Mouse (Mus musculus) limb, embryonic 10.5 days (tissue): ENCODE results near the gene D930020B18Rik. TPM values are rescaled to one million over a fixed set of nuclear protein-coding genes. Genes with fewer than 3 reads are reported as not detected.

ENCODE experiments used
- DNase-seq: peaks from one replicate; pipeline ENCODE4 v3.0.0-alpha.2; 2017; ENCODE audit warnings: low spot score
- H3K27ac ChIP-seq: fragments of 300-500 bp; sonication (generic); 2 replicates; pipeline ENCODE4 v1.5.1; 2016; ENCODE audit warnings: mild to moderate bottlenecking
- H3K27me3 ChIP-seq: fragments of 300-500 bp; sonication (generic); 2 replicates; pipeline ENCODE4 v1.6.1; 2016; ENCODE audit warnings: low read depth, mild to moderate bottlenecking; ENCODE audit not compliant: poor library complexity, severe bottlenecking
- H3K36me3 ChIP-seq: fragments of 300-500 bp; sonication (generic); 2 replicates; pipeline ENCODE4 v1.6.1; 2016; ENCODE audit warnings: mild to moderate bottlenecking, moderate library complexity
- H3K4me1 ChIP-seq: fragments of 300-500 bp; sonication (generic); 2 replicates; pipeline ENCODE4 v1.6.1; 2016
- H3K4me3 ChIP-seq: fragments of 300-500 bp; sonication (generic); 2 replicates; pipeline ENCODE4 v1.5.1; 2016; ENCODE audit warnings: mild to moderate bottlenecking, moderate library complexity
- H3K9me3 ChIP-seq: fragments of 300-500 bp; sonication (generic); replicated peaks from 2 replicates; pipeline ENCODE4 v1.6.1; 2016; ENCODE audit warnings: mild to moderate bottlenecking
- WGBS: fragments of 180-500 bp; shearing (Covaris S2); methylation state at CpG from one replicate; pipeline ENCODE4 v1.1.7; 2016; 5-methylcytosine and 5-hydroxymethylcytosine counted together
- polyA plus RNA-seq: library from polyadenylated mRNA; unstranded; fragments of >200 nt; fragmentation: Nextera tagmentation; extraction: Ambion mirVana; gene quantifications from 2 replicates; pipeline ENCODE4 v1.2.1, GENCODE M21; 2016

D930020B18Rik gene
- polyA plus RNA-seq, 1 experiment from 2014 or later = 0.53 TPM

- Histone ChIP-seq H3K9me3 (no peaks in the 10 kb centered on the region), H3K4me1 (peaks cover 15% of the 10 kb centered on the region), H3K27ac (peak overlapping the region; percentile 95), H3K4me3 (peak overlapping the region; percentile 92), H3K27me3 (no peaks in the 10 kb centered on the region), H3K36me3 (peaks cover 32% of the 10 kb centered on the region)
- WGBS = 35% methylated on average over 9 of the region's 9 CpGs
- no peak for DNase-seq
Observed at GRCm38 (mm10) chr10:121625006-121625405, 16.4 kb upstream of the D930020B18Rik start.

GRCm38 (mm10) chr10:121625407-121626185 lies 15.8 kb upstream of the D930020B18Rik start:
- under 1% methylated on average over 39 of the region's 41 CpGs for WGBS
- no peak for DNase-seq

GRCm38 (mm10) chr10:121626186-121626882 lies 15.1 kb upstream of the D930020B18Rik start, which contains the start of gene Xpot:
Xpot (minus strand) TSS chr10:121626332.
- Histone ChIP-seq H3K4me1 (peaks cover 15% of the 10 kb centered on the region), H3K36me3 (peaks cover 18% of the 10 kb centered on the region), H3K27me3 (no peaks in the 10 kb centered on the region), H3K9me3 (no peaks in the 10 kb centered on the region), H3K4me3 (peak within 1 kb of the TSS; percentile 92), H3K27ac (peak within 1 kb of the TSS; percentile 95)
- WGBS = under 1% methylated on average over 69 of the region's 70 CpGs
- peak; percentile 99 for DNase-seq

More at GRCm38 (mm10) chr10:121625407-121626185, 15.8 kb upstream of the D930020B18Rik start:
- Histone ChIP-seq H3K27ac (peak overlapping the region; percentile 95), H3K27me3 (no peaks in the 10 kb centered on the region), H3K4me1 (peaks cover 15% of the 10 kb centered on the region), H3K4me3 (peak overlapping the region; percentile 92), H3K9me3 (no peaks in the 10 kb centered on the region), H3K36me3 (peaks cover 26% of the 10 kb centered on the region)

- no peak overlapping the region for H3K4me3 ChIP-seq
- 91% methylated on average over 10 of the region's 10 CpGs for WGBS
Observed at GRCm38 (mm10) chr10:121627216-121627852, 14.1 kb upstream of the D930020B18Rik start.

GRCm38 (mm10) chr10:121628561-121629040 lies 12.8 kb upstream of the D930020B18Rik start:
- no peak for DNase-seq
- Histone ChIP-seq H3K27ac (no peak overlapping the region), H3K9me3 (no peaks in the 10 kb centered on the region), H3K36me3 (no peaks in the 10 kb centered on the region), H3K27me3 (no peaks in the 10 kb centered on the region), H3K4me1 (peaks cover 15% of the 10 kb centered on the region), H3K4me3 (no peak overlapping the region)
- WGBS = 89% methylated on average over 6 of the region's 6 CpGs

More at GRCm38 (mm10) chr10:121627216-121627852, 14.1 kb upstream of the D930020B18Rik start:
- H3K4me1 ChIP-seq = peaks cover 15% of the 10 kb centered on the region
- H3K27me3 ChIP-seq = no peaks in the 10 kb centered on the region
- peaks cover 8% of the 10 kb centered on the region for H3K36me3 ChIP-seq
- no peak for DNase-seq
- H3K9me3 ChIP-seq = no peaks in the 10 kb centered on the region
- H3K27ac ChIP-seq = no peak overlapping the region

GRCm38 (mm10) chr10:121634159-121634558 lies 7.2 kb upstream of the D930020B18Rik start:
- H3K9me3 ChIP-seq = no peaks in the 10 kb centered on the region
- no peaks in the 10 kb centered on the region for H3K4me1 ChIP-seq
- no peaks in the 10 kb centered on the region for H3K27me3 ChIP-seq
- no peak overlapping the region for H3K4me3 ChIP-seq
- H3K36me3 ChIP-seq = no peaks in the 10 kb centered on the region
- 65% methylated on average over 1 of the region's 1 CpGs for WGBS
- no peak for DNase-seq
- H3K27ac ChIP-seq = no peak overlapping the region

GRCm38 (mm10) chr10:121636276-121636675 lies 5.1 kb upstream of the D930020B18Rik start:
- Histone ChIP-seq H3K4me1 (peaks cover 6% of the 10 kb centered on the region), H3K9me3 (no peaks in the 10 kb centered on the region), H3K4me3 (no peak overlapping the region), H3K27ac (no peak overlapping the region), H3K36me3 (no peaks in the 10 kb centered on the region), H3K27me3 (peaks cover 17% of the 10 kb centered on the region)
- DNase-seq = no peak
- 87% methylated on average over 6 of the region's 6 CpGs for WGBS

GRCm38 (mm10) chr10:121639573-121639972 lies 1.8 kb upstream of the D930020B18Rik start:
- Histone ChIP-seq H3K36me3 (no peaks in the 10 kb centered on the region), H3K27ac (no peak overlapping the region), H3K4me3 (no peak overlapping the region), H3K27me3 (peaks cover 47% of the 10 kb centered on the region), H3K4me1 (peaks cover 20% of the 10 kb centered on the region), H3K9me3 (no peaks in the 10 kb centered on the region)
- DNase-seq = no peak
- WGBS = 88% methylated on average over 5 of the region's 5 CpGs

GRCm38 (mm10) chr10:121640150-121640930 lies 1.0 kb upstream of the D930020B18Rik start:
- Histone ChIP-seq H3K27me3 (peaks cover 54% of the 10 kb centered on the region), H3K4me3 (peak overlapping the region; percentile 69; the same call in 1 of the 2 replicates)
- 61% methylated on average over 6 of the region's 6 CpGs for WGBS

GRCm38 (mm10) chr10:121640944-121641271 lies 480 bp upstream of the D930020B18Rik start:
- DNase-seq = peak; percentile 58
- Histone ChIP-seq H3K9me3 (no peaks in the 10 kb centered on the region), H3K4me3 (peak overlapping the region; percentile 69), H3K36me3 (no peaks in the 10 kb centered on the region), H3K4me1 (peaks cover 20% of the 10 kb centered on the region), H3K27ac (peak overlapping the region; percentile 59; the same call in 1 of the 2 replicates), H3K27me3 (peaks cover 54% of the 10 kb centered on the region)
- 18% methylated on average over 10 of the region's 10 CpGs for WGBS

More at GRCm38 (mm10) chr10:121640150-121640930, 1.0 kb upstream of the D930020B18Rik start:
- Histone ChIP-seq H3K9me3 (no peaks in the 10 kb centered on the region), H3K27ac (no peak overlapping the region), H3K4me1 (peaks cover 20% of the 10 kb centered on the region), H3K36me3 (no peaks in the 10 kb centered on the region)
- peak; percentile 60 for DNase-seq

GRCm38 (mm10) chr10:121642054-121642947 lies 913 bp downstream of the D930020B18Rik start:
- peak overlapping the region; percentile 59 for H3K27ac ChIP-seq
- 5% methylated on average over 28 of the region's 28 CpGs for WGBS
- DNase-seq = peak; percentile 58

More at GRCm38 (mm10) chr10:121642054-121642947, 913 bp downstream of the D930020B18Rik start:
- Histone ChIP-seq H3K9me3 (no peaks in the 10 kb centered on the region), H3K36me3 (no peaks in the 10 kb centered on the region), H3K4me3 (peak overlapping the region; percentile 69), H3K27me3 (peaks cover 54% of the 10 kb centered on the region), H3K4me1 (peaks cover 20% of the 10 kb centered on the region)
